Mouse (Mus musculus): Measurements from ENCODE around the gene Cyp2c23.

Gene Cyp2c23

DNA sequence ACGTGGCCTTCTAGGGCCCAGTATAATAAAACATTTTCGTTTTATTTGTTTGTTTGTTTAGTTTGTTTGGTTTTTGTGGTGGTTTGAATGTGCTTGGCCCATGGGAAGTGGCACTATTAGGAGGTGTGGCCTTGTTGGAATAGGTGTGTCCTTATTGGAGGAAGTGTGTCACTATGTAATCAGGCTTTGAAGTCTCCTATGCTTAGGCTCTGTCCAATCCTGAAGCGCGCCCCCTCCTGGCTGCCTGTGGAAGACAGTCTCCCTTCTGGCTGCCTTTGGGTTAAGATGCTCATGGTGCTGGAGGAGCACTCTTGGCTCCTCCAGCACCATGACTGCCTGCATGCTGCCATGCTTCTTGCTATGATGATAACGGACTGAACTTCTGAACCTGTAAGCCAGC, 5.9 kb downstream of the Cyp2c23 start:
- no peak for DNase-seq

GRCm38 (mm10) chr19:44021502-44021901, 7.5 kb downstream of the Cyp2c23 start:
- DNase-seq, result peak; percentile 94

DNA sequence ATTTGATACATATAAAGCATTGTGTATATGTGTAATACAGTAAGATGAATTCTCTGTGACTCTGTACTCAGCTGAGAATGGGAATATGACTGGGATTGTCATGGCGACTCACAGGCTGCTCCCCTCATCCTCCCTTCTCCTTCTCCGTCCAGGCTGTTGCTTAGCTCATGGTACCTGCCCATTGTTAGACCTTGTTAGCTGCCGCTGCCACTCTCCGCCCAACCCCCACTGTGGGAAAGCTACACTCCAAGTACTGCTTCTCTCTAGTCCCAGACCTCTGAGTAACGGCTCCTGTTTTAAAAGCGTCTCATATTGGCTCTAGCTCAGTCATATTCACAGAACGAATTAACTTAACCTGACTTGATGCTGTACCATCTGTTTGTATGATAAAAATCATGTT, 9.3 kb downstream of the Cyp2c23 start:
- DNase-seq, result peak; percentile 20

DNA sequence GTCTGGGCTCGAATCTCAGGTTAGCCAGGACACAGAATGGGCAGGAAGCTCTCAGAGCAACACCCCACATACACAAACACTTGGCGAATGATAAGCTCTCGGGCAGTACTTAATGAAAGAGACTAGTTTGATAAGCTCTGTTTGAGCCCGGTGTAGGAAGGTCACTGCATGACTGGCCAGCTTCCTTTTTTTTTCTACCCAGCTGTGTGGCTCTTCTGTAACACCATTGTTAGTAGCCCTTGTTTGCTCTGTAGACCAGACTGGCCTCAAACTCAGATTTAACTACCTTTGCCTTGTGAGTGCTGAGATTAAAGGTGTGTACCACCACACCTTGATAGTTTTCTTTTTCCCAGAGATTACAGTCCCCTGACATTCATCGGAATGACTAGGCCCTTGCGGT, 15.1 kb downstream of the Cyp2c23 start:
- peak; percentile 31 for DNase-seq

- DNase-seq, result peak; percentile 74
Observed at GRCm38 (mm10) chr19:44008784-44009183, 20.2 kb downstream of the Cyp2c23 start.

DNA sequence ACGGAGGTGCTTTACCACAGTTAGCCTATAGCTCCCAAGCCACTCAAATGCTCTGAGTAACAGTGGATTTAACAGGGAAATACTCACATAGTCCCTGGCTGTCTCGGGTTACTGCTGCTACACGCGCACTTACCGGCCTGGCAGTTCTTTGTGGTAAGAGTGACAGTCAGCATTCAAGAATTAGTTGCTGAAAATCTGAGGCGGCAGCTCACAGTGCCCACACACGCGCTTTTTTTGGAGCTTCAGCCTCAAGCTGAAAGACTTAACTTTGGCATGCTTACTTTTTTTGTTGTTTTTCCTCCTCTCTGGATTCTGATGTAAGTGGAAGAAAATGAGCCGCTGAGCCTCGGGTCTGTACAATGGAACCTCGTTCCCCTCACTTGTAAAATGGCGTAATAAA, 21.8 kb downstream of the Cyp2c23 start:
- no peak for DNase-seq

DNA sequence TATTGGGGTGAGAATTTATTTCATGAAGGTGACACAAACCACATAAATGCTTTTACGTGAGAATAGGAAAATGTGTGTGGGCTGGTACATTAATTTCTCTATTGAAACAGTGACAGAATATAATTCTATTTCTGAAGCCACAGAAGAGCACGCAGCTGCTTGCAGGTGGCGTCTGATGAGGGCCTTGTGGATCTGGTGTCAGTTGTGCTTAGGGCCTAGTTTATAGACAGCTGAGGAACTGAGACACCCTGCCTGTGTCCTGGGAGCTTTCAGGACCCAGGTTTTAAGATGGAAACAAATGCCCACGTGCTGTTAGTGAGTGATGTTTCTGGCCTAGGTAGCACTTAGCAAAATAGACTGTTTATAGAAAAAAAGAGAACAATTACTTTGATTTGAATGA, 24.0 kb downstream of the Cyp2c23 start:
- no peak for DNase-seq

DNA sequence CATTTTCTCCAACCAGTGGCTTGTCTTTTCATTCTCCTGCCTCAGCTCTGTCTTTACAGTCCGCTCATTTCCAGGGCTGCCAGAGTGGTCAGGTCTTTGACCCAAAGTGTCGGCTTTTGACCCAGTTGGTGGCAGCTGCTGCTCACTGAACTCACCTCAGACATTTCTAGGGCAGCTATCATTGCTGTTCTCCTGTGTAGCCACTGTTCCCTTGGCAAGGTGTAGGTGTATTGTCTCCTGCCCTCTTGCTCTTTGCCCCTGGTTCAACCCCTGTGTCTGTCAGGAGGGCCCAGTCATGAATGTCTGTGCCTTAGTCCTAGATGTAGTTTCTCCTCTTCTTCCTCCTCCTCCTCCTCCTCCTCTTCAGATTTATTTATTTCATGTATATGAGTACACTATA, 24.7 kb downstream of the Cyp2c23 start:
- no peak for DNase-seq

- no peak for DNase-seq
Observed at GRCm38 (mm10) chr19:44000720-44001119, 28.3 kb downstream of the Cyp2c23 start.

GRCm38 (mm10) chr19:44000061-44000460, 28.9 kb downstream of the Cyp2c23 start:
- DNase-seq, result no peak

- no peak for DNase-seq
Observed at GRCm38 (mm10) chr19:43998802-43999527, 30.0 kb downstream of the Cyp2c23 start.

- no peak for DNase-seq
Observed at GRCm38 (mm10) chr19:43998101-43998500, 30.9 kb downstream of the Cyp2c23 start.

- no peak for DNase-seq
Observed at GRCm38 (mm10) chr19:43995427-43995826, 33.6 kb downstream of the Cyp2c23 start.

GRCm38 (mm10) chr19:43992464-43992863, 36.5 kb downstream of the Cyp2c23 start:
- no peak for DNase-seq

DNA sequence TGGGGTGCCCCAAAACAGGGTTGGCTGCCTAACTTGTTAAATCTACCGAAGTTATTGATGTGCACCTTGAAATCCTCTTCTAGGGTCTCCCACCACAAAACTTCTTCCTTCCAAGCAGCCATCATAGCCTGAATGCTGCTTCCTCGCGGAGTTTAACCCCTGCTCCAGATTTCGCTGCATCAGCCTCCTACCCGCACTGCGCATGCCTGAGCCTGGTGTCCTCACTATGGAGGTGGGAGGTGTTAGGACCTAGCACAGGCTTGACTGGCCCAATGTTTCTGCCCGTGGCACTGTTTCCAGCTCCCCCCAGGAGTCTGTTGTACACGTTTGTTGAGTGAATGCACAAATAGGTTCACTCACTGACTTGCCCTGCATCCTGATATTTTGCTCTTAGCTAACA, 38.6 kb downstream of the Cyp2c23 start:
- DNase-seq, result no peak

GRCm38 (mm10) chr19:43986069-43986794, 42.8 kb downstream of the Cyp2c23 start, which contains the start of gene Cpn1:
Cpn1 (minus strand) TSS chr19:43986556.
- peak; percentile 67 for DNase-seq

DNA sequence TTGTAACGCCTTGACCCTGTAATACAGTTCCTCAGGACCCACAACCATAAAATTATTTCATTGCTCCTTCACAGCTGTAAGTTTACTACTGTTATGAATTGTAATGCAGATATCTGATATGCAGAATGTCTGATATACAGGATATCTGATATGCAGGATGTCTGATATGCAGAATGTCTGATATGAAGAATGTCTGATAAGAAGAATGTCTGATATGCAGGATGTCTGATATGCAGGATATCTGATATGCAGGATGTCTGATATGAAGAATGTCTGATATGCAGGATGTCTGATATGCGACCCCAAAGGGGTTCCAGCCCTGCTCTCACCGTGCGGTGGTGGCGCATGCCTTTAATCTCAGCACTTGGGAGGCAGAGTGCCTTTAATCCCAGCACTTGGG, 47.0 kb downstream of the Cyp2c23 start:
- DNase-seq, result no peak

- no peak for DNase-seq
Observed at GRCm38 (mm10) chr19:43980711-43981110, 48.3 kb downstream of the Cyp2c23 start.

DNA sequence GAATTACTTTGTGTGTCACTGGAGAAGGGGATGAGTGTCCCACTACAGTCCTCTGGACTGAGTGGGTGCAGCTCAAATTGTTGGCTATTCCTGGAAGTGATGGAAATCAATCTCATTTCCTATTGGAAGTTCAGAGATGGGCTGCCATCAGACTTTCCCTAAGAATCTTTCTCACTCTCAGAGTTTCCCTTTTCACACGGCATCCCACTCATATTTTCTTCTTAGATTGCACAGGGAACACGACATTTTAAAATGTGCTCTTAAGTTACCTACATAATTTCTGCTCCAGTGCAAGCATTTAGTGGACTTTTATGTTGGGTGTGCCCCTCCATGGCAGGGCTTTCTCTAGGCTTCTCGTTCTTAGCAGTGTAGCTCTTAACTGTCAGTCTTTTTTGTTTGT, 51.2 kb downstream of the Cyp2c23 start:
- no peak for DNase-seq

DNA sequence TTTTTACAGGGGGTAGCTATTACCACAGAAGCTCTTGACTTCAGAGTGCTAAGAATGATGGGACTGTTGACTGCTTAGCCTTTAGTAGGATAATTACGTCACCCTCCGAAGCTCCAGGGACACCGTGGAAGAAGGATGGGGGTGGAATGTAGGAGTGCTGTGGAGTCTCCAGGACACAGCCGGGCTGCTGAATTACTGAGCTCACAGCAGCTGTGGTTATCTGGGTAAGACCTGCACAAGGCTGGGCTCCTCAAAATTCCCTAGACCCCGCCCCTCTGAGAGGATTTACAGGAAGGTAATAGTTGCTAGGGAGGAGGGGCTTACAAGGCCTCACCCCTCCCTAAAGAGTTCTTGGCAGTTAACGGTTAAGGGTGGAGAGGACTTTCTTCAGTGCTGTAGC, 52.3 kb downstream of the Cyp2c23 start:
- peak; percentile 18 for DNase-seq

- DNase-seq, result no peak
Observed at GRCm38 (mm10) chr19:43974221-43974620, 54.8 kb downstream of the Cyp2c23 start.

GRCm38 (mm10) chr19:43973711-43974110, 55.3 kb downstream of the Cyp2c23 start:
- DNase-seq, result no peak

DNA sequence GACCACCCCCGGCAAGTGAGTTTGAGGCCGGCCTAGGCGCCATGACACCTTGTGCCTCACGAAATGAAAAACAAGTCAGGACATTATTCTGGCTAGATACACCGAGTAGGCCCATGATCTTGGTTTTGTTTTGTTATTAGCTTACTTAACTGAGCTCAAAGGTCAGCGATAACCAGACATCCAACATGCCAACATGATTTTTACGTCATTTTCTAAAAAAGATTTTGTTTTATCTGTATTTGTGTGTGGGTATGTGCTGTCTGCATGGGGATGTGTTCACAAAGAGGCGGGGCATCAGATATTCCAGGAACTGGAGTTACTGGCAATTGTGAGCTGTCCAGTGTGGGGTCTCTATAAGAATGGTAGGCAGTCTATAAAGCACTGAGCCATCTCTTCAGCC, 56.9 kb downstream of the Cyp2c23 start:
- DNase-seq, result no peak

- no peak for DNase-seq
Observed at GRCm38 (mm10) chr19:43968436-43969026, 60.5 kb downstream of the Cyp2c23 start.
